Mouse (Mus musculus) gastrocnemius, postnatal 4 days (tissue): ENCODE data around the gene Shmt2. TPM values are rescaled to one million over a fixed set of nuclear protein-coding genes. Genes with fewer than 3 reads are reported as not detected.

Source experiments
- DNase-seq, 2 experiments: peaks; one replicate each; pipeline ENCODE4 v3.0.0; 2021 to 2022; ENCODE audit warnings: low spot score in 2 of 2, mixed read lengths in 2 of 2
- long read RNA-seq, 2 experiments: library from polyadenylated mRNA; stranded (forward); transcript quantifications; one replicate each; pipeline ENCODE4 v2.0.0; 2021
- total RNA-seq, 2 experiments: library from RNA; stranded (reverse); gene quantifications; 2 replicates each; pipeline ENCODE4 v1.2.3; 2021

Shmt2 gene
- 10 to 100 TPM; 34.6 to 34.8 TPM for total RNA-seq
- long read RNA-seq, experiment 1, transcript Shmt2-201 (12 exons, 2,289 nt), result major isoform, 38 of 50 reads
- long read RNA-seq, experiment 1, transcript Shmt2-206 (12 exons, 2,238 nt), result minor isoform, 5 of 50 reads
- long read RNA-seq, experiment 1, partial matches to known transcripts, result 3 of 50 reads
- long read RNA-seq, experiment 1, other reads (novel, unspliced or antisense), result 3 of 50 reads
- long read RNA-seq, experiment 2, transcript Shmt2-201 (12 exons, 2,289 nt), result major isoform, 44 of 69 reads
- long read RNA-seq, experiment 2, transcript Shmt2-206 (12 exons, 2,238 nt), result minor isoform, 15 of 69 reads
- long read RNA-seq, experiment 2, partial matches to known transcripts, result 3 of 69 reads
- long read RNA-seq, experiment 2, other reads (novel, unspliced or antisense), result 7 of 69 reads

- peak in 1 of 2 experiments; percentile 86 for DNase-seq
Measured at GRCm38 (mm10) chr10:127522088-127522581, at the start of gene Shmt2. Gene Shmt2, minus strand, starts transcription at chr10:127522444.

- DNase-seq, result no peak
Measured at GRCm38 (mm10) chr10:127570937-127571641, 48.8 kb upstream of the Shmt2 start.

- no peak for DNase-seq
Measured at GRCm38 (mm10) chr10:127570384-127570783, 48.1 kb upstream of the Shmt2 start.

- peak in 1 of 2 experiments; percentile 82 for DNase-seq
Measured at GRCm38 (mm10) chr10:127569450-127569849, 47.2 kb upstream of the Shmt2 start.

GRCm38 (mm10) chr10:127566553-127567326 lies 44.5 kb upstream of the Shmt2 start:
- DNase-seq, result no peak

GRCm38 (mm10) chr10:127564301-127564700 lies 42.1 kb upstream of the Shmt2 start:
- DNase-seq, result peak in 1 of 2 experiments; percentile 47

- no peak for DNase-seq
Measured at GRCm38 (mm10) chr10:127563840-127564239, 41.6 kb upstream of the Shmt2 start.

GRCm38 (mm10) chr10:127561145-127561544 lies 38.9 kb upstream of the Shmt2 start:
- no peak for DNase-seq

GRCm38 (mm10) chr10:127557397-127557796 lies 35.2 kb upstream of the Shmt2 start:
- no peak for DNase-seq

- no peak for DNase-seq
Measured at GRCm38 (mm10) chr10:127555703-127556102, 33.5 kb upstream of the Shmt2 start.

- DNase-seq, result no peak
Measured at GRCm38 (mm10) chr10:127549892-127550291, 27.6 kb upstream of the Shmt2 start.

- DNase-seq, result no peak
Measured at GRCm38 (mm10) chr10:127548236-127548635, 26.0 kb upstream of the Shmt2 start.

GRCm38 (mm10) chr10:127546505-127546904 lies 24.3 kb upstream of the Shmt2 start:
- no peak for DNase-seq

GRCm38 (mm10) chr10:127544375-127544774 lies 22.1 kb upstream of the Shmt2 start:
- no peak for DNase-seq

GRCm38 (mm10) chr10:127543916-127544315 lies 21.7 kb upstream of the Shmt2 start:
- DNase-seq, result no peak

GRCm38 (mm10) chr10:127542720-127543119 lies 20.5 kb upstream of the Shmt2 start:
- DNase-seq, result no peak

- no peak for DNase-seq
Measured at GRCm38 (mm10) chr10:127542084-127542483, 19.8 kb upstream of the Shmt2 start.

- no peak for DNase-seq
Measured at GRCm38 (mm10) chr10:127541510-127541909, 19.3 kb upstream of the Shmt2 start.

- peak in 1 of 2 experiments; percentile 77 for DNase-seq
Measured at GRCm38 (mm10) chr10:127537854-127538583, 15.8 kb upstream of the Shmt2 start.

- no peak for DNase-seq
Measured at GRCm38 (mm10) chr10:127536586-127537314, 14.5 kb upstream of the Shmt2 start.
